Mouse (Mus musculus): Measurements from ENCODE around the gene Zrsr1.

GRCm38 (mm10) chr11:22930129-22930528 lies 41.7 kb upstream of the Zrsr1 start:
- TF ChIP-seq CTCF (conservative IDR thresholded peaks at IDR 0.05; ENCODE audit: low read length) (no peak), NANOG (IDR thresholded peaks at IDR 0.05; ENCODE audit: borderline replicate concordance, low read length) (no peak), POU5F1 (IDR thresholded peaks at IDR 0.05; ENCODE audit: borderline replicate concordance, low read length) (no peak)
